Mouse (Mus musculus): ENCODE results near the gene Rhou.
A peak's percentile ranks its signal among the peaks of the same experiment; 100 is the strongest.
"Not testable (repeated sequence)": the region's sequence is repeated elsewhere in the genome, so short reads cannot be mapped to it uniquely, and the experiment has no call there.

Rhou gene

DNA sequence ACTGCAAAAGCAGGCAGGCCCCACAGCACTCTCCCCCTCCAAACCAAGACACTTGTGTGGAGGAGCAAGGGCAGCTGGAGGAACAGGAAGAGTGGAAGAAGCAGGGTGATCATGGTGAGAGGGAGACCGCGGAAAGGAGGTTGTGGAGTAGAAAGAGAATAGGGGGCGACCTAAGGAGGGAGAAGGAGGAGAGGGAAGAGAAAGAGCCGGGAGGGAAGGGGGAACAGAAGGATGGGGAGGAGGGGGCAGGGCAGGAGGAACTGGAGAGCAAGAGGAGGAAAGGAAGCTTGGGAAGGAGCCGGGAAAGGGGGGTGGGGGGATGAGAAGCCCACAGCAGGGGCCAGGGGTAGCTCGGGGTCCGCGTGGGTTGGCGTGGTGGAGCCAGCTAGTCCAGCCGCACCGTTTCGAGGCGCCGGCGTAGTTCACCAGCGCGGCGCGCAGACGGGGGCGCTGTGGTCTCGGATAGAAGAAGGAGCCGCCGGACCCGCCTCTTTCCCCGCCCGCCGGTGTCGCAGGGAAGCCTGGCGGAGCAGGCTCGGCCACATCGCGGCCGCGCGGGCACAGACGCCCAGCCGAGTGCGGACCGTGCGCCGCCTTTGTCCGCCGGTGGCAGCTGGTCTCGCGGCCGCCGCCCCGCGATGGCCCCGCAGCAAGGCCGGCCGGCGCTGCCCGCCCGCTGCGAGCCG lies at the start of gene Rhou:
Gene Rhou, plus strand, starts transcription at position 622 of the 686 bp plus-strand sequence.
- peak; percentile 92 to 94 for DNase-seq

DNA sequence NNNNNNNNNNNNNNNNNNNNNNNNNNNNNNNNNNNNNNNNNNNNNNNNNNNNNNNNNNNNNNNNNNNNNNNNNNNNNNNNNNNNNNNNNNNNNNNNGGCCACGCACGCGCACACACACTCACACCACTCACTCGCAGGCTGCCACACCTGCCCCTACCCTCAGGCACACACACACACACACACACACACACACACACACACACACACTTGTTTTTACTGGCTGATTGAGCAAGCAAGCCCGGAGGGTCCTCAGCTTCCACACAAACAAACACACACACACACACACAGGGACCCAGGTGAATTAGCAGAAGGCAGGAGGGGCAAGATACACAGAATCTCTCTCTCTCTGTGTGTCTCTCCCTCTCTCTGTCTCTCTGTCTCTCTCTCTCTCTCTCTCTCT lies 41.1 kb upstream of the Rhou start:
- DNase-seq = not testable (repeated sequence)

- DNase-seq = not testable (repeated sequence)
Measured at GRCm38 (mm10) chr8:123623523-123623922, 30.2 kb upstream of the Rhou start.

- no peak for DNase-seq
Measured at GRCm38 (mm10) chr8:123624274-123624673, 29.5 kb upstream of the Rhou start.

DNA sequence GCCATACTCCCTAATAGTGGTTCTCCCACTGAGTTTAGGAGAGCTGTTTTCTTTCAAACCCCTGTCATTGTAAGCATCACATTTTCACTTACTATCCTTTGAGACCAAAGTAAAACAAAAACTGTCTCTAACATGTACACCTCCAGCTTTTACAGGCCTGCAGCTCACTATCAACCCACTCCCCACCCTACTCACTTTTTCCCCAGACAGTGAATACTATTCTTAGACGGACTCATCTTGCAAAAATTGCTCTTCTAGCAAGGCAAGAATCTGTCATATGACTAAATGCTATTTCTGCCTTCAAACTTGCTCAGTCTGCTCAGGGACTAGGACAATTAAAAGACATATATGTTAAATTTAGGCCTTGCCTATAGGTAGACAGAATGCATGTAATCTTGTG lies 29.0 kb upstream of the Rhou start:
- DNase-seq = no peak

- DNase-seq = no peak
Measured at GRCm38 (mm10) chr8:123625717-123626116, 28.0 kb upstream of the Rhou start.

DNA sequence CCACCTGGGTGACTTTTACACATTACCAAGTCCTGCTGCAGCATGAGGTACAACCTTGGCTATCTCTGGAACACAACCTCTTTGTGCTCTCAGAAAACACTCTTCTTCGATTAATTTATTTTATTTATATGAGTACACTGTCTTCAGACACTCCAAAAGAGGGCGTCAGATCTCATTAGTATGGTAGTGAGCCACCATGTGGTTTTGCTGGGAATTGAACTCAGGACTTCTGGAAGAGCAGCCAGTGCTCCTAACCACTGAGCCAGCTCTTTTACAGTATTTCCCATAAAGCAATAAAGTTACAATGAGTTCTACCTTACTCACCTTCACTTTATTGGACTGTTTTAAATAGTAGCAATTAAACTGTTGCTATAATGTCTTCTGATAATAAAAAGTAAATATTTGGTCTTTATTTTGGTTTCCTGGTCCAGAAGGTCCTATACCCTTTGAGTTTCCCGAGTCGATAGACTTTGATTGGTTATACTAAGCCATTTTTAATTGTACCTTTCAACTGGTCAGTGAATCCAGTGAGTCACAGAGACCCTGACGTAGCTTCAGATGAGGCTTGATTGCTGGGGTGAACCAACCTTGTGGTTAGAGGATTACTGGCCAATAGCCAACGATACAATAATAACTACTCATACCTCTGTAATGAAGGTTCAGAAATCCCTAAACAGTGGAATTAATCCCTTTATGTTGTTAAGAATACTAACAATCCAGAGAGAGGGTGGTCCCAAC lies 26.1 kb upstream of the Rhou start:
- DNase-seq = no peak

DNA sequence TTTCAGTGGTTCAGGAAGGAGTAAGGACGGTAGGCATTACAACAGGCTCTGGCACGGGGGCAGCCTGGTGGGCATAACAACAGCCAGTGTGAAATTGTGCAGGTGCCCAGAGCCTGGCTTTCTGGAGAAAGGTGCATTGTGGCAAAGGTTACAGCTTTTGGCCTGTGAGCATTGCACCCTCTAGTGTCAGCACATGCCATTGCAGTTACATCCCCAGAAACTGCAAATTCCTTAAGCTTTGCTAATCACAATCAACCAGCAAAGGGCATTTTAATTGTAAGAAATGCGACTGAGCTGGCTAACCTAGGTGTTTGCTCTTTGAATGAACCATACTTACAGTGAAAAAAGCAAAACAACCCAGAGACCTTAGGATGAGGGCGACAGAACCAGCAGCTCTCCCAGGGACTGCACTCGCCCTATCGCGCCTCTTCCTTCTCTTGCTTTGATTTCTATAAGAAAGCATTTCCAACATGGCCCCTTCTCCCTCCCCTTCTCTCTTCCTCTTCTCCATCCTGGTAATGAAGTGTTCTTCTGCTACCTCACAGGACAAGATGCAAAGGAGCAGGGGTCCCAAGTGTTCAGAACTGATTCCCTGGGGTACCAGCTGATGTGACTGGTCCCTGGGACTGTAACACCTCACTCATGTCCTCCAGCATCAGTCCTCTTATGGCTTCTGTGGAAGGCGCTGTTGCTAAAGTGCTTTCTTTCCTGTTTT lies 25.3 kb upstream of the Rhou start:
- peak; percentile 51 to 53 for DNase-seq

DNA sequence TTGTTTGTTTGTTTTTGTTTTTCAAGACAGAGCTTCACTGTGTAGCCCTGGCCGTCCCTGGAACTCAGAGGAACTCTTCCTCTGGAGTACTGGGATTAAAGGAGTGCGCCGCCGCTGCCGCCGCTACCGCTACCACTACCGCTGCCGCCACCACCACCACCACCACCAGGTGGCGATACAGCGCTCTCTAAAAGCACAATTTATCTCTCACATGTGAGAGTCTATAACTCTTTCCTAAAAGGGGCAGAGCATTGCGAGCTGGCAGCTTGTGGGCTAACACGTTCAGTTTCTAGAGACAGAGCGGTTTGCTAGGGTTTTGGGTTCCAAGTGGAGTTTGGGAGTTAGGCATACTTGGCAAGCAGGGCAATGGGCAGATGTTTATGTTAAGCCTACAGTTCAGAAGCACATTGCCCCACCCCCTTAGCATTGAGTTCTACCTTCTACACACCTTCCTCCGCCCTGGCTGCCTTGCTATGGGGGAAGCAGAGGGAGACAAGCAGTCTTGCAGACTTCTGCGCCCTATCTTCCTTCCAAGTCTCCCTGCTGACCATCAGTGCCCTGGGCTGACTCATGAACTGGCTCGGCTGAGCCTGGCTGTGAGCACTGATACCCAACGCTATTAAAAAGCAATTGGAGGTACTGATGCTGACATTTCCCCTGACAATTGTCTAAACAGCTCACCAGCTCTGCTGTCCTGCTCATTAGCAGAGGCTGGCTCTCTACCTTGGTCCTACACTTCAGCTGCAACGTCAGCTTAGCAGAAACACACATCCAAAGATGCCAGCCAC lies 24.6 kb upstream of the Rhou start:
- DNase-seq = peak; percentile 42 to 64

DNA sequence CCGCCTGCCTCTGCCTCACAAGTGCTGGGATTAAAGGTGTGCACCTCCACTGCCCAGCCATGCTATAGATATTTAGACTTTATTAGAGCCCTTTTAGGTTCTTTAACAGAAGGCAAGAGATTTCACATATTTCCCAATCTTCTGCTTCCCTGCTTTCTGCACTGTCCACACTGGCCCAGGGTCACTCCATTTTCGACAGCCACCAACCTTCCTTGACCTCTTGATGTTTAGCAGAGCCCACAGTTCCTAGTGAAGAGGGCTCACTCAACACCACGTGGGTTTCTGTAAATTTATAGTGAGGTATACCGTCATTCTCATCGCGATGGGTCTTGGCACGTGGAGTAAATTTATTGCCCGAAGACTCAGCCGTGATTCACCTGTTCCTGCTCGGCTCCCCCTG lies 23.7 kb upstream of the Rhou start:
- no peak for DNase-seq

DNA sequence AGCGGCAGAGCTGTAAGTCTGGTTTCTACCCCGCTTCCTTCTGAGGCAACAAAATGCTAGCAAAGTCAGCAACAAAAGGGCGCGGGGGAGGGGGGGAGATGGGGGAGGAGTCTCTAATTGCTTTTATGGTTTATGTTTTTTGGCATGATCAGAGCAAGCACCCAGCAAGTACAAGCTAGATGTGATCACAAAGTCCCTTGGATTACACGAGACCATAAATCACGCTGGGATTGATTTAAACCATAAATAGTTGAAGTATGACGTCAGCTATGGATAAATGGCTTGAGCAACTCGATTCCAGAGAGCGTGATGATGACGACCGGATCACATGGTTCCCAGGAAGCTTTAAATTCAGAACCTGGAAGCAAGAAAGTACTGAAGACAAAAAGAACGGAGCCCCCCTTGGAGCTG lies 22.9 kb upstream of the Rhou start:
- no peak for DNase-seq

DNA sequence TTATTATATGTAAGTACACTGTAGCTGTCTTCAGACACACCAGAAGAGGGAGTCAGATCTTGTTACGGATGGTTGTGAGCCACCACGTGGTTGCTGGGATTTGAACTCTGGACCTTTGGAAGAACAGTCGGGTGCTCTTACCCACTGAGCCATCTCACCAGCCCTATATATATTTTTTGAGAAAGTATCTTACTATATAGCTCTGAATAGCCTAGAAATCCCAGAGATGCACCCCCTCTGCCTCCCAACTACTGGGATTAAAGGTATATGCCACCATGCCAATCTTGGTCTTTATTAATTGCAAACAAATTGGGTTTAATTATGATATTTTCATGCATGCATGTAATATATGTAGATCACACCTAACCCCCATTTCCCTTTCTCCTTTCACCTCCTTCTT lies 22.0 kb upstream of the Rhou start:
- not testable (repeated sequence) for DNase-seq

DNA sequence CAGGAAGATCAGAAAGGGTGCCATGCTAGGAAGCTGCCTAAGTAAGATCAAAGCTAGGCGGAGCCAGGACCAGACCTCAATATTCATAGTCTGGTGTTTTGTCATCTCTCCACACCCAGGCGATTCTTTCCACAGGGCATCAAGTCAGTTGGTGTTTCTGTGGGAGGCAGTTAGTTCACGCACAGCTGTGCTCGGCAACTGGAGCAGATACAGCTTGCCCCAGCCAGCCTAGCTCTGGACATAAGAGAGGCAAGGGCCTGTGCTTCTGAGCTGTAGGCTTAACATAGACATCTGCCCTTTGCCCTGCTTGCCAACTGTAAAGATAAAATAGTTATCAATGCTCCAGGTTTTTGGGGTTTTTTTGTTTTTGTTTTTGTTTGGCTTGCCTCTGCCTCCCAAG lies 21.5 kb upstream of the Rhou start:
- DNase-seq = no peak

GRCm38 (mm10) chr8:123633801-123634200 lies 19.9 kb upstream of the Rhou start:
- DNase-seq = no peak

- no peak for DNase-seq
Measured at GRCm38 (mm10) chr8:123634395-123635131, 19.2 kb upstream of the Rhou start.

DNA sequence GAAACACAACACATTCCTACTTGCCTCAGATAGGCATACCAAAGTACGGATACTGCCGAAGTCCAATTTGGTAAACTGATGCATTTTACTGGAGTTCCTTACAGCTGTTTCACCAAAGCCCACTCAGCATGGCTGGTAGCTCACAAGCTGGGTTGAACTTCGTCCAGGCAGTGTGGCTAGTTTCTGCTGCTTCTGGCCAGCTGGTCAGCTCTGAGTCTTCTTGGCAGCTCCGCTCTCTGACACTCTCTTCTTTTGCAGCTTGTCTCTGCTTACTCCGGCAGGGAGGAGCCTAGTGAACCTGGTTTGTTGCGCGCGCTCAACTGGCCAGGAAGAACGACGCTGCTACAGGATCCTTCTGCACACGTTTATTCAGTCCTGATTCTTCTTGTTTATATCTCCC lies 18.1 kb upstream of the Rhou start:
- DNase-seq = no peak

DNA sequence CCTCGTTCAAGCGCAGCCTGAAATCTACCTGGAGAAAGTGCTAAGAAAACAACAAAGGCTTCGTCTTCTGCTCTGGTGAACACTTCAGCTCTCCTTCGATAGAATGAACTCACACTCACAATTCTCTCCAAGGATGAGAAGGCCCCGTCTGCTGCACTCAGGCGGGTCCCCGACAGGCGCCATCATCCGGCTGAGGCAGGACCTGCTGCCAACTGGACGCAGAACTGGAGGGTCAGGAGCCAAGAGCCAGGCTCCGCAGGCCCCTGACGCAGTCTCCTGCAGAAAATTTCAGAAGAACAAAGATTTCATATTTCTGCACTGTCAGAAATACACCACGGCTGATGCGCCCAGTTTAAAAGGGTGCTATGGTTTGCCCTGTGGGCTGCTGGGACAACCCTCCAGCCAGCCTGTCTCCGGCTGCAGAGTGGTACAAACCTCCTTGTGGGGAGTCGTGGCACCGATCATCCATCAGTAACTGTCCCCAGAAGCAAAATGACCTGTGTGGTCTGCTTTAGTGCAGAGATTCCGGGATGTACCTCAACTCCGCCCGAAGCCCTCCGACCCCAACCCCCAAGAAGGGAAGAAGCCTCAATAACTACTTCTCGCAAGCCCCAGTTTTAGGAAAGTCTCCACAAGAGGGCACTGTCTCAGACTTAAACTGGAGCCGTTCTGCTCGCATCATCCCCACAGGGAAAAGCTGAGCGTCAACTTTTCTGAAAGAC lies 10.2 kb upstream of the Rhou start:
- peak in 1 of 2 experiments; percentile 52 for DNase-seq

DNA sequence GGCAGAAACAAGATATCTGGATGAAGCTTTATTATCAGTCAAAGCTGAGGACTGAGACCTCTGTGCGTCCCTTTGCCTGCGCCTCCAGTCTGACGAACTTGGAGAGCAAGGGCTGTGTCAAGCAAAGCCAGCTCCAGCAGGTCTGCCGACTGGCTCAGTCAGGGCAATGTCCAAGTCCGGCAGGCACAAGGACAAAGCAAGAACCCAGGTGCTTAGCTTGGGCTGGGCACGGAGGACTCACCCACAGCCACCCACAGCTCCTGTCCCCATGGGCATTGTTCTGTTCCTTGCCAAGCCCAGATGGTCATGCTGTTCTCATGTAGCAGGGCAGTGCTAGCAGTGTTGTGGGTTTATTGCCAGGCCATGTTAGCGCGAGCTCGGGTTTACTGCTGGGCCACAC lies 8.5 kb upstream of the Rhou start:
- DNase-seq = no peak

DNA sequence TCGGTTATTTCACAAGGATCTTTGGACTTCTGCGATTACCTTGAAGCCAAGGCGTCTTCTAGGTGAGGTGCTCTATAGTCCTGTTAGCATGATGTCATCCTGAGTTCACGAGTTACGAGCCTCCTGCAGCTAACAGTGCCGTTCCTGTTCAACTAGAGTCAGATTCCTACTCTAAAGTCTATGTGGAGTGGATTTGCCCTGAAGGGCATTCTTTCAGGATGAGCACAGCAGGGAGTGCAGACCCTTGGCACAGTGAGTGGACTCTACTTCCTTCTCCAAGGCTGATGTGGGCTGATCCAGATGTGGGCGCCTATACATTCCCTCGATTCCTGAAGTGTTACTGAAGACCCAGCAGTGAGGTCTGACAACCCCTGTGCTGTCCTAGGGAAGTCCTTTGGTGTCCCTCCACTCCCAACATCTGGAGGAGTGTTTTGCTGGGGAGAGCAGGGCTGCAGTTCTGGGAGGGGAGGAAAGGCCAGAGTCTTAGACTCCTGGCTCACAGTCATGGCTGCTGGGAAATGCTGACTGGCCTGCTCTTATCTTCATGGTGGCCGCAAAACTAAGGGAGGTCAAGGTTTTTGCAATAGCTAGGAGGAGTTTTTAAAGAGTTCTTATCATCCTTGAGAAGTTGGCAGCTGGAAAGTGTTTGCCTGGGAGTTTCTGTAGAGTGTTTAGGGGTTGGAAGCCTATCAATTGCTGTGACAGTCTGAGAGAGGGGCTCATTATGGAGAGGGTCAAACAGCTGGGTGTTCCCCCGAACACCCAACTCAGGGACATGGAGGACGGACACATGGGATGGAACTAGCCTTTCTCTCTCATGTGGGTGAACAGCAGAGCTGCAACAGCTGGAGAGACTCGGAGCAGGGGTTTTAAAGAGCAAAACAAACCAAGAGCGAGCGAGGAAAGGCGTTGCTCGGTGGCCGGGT lies 5.2 kb upstream of the Rhou start:
- peak; percentile 47 to 57 for DNase-seq

GRCm38 (mm10) chr8:123649483-123649882 lies 4.2 kb upstream of the Rhou start:
- no peak for DNase-seq
